In genomic region chr14:57910501-57911068, GRCm38 (mm10) we compare ENCODE assay signal across 8 mouse cellular contexts. TPM values are rescaled to one million over a fixed set of nuclear protein-coding genes. Genes with fewer than 3 reads are reported as not detected.
DNase-seq lines count a peak whose midpoint lies in the region; ATAC-seq lines count a peak whose summit lies in the region.

No protein-coding gene starts in this region.

- intact Hi-C loops in left cerebral cortex, postnatal 14 days (cut with DNase I), result loop anchor here (2.0 kb wide), 1 partner anchor 230 kb away; no protein-coding TSS in a partner anchor

- peak; percentile 83 to 86 for DNase-seq in adrenal gland, adult 18-20 months (ENCODE audit: low spot score in 2 of 2)
- DNase-seq in embryo, embryonic 10 days (ENCODE audit: low spot score), result peak; percentile 92
- peak; percentile 82 for DNase-seq in gastrocnemius, postnatal 10 days
- DNase-seq in induced T-regulatory cell, adult 2 months (ENCODE audit: low read depth), result peak; percentile 95
- DNase-seq in left cerebral cortex, postnatal 14 days (ENCODE audit: low spot score in 2 of 2), result peak; percentile 86 to 87
- peak; percentile 78 for DNase-seq in right cerebral cortex, postnatal 14 days
- DNase-seq in urinary bladder, postnatal 25 days (ENCODE audit: low spot score), result peak; percentile 76

- ATAC-seq in megakaryocyte-erythroid progenitor cell, adult 5-6 weeks (replicated peaks; ENCODE audit: low FRiP score, low TSS enrichment, poor library complexity, severe bottlenecking), result peak; percentile 93

RNA-seq across cellular contexts. Expression of gene Zdhhc20, which starts 20.5 kb away (rescaled TPM):
- 10 to 100 TPM; 25.6 to 40.2 TPM for total RNA-seq in adrenal gland, adult 18-20 months (2021)
- total RNA-seq in gastrocnemius, postnatal 10 days (2021), result 10 to 100 TPM; 15.0 to 19.2 TPM
- total RNA-seq in left cerebral cortex, postnatal 14 days (2021), result 10 to 100 TPM; 26.1 to 30.4 TPM
- total RNA-seq in megakaryocyte-erythroid progenitor cell, adult 5-6 weeks (2014; fragmentation: Nextera tagmentation), result 13.0 and 15.2 TPM in 2 replicates
- 16.8 and 24.5 TPM in 2 replicates for total RNA-seq in megakaryocyte-erythroid progenitor cell, adult 5-6 weeks (2017)

Comparison
In these comparisons a context has a peak if more than half of its experiments do, and no peak if none do; other contexts are left out.
1. Peak in every context shown above with its lines: DNase-seq and ATAC-seq.